Mouse (Mus musculus) E14TG2a.4 (cell line): Measurements from ENCODE around the gene Zfhx3.

Experiments
- CTCF ChIP-seq: conservative IDR thresholded peaks from 2 replicates; pipeline ENCODE4 v1.5.1; 2014; ENCODE audit warnings: low read length
- NANOG ChIP-seq: IDR thresholded peaks from 2 replicates; pipeline ENCODE4 v1.6.1; 2014; ENCODE audit warnings: borderline replicate concordance, low read length, mixed read lengths
- POU5F1 ChIP-seq: IDR thresholded peaks from 2 replicates; pipeline ENCODE4 v1.6.1; 2014; ENCODE audit warnings: low read length, borderline replicate concordance

DNA sequence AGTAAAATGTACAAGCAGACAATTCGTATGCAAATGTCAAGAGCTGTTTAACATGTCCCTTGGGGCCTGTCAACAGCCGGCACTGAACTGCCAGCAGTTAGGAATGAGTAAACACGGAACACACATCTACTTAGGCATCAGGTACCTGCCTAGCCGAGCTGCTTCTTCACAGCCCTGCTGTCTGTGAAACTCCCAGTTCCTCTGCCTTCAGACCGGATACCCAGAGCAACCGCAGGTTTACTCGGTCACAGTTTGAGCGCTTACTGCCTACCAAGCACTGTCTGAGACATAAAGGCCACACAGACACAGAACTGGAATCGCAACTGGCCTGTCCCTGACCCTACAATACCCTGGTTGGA is 652.6 kb downstream of the Zfhx3 start:
- TF ChIP-seq CTCF: no peak
- TF ChIP-seq POU5F1: no peak
- no peak for TF ChIP-seq NANOG
